Mouse (Mus musculus) kidney, adult 9 months (tissue): ENCODE measurements around the gene Cdkn2aip.

Experiments
- DNase-seq: peaks from one replicate; pipeline ENCODE4 v3.0.0; 2022

Cdkn2aip gene

GRCm38 (mm10) chr8:47693119-47693518 lies 20.6 kb downstream of the Cdkn2aip start:
- peak; percentile 87 for DNase-seq

- no peak for DNase-seq
These were observed 21.9 kb downstream of the Cdkn2aip start for GRCm38 (mm10) chr8:47691831-47692230.

DNA sequence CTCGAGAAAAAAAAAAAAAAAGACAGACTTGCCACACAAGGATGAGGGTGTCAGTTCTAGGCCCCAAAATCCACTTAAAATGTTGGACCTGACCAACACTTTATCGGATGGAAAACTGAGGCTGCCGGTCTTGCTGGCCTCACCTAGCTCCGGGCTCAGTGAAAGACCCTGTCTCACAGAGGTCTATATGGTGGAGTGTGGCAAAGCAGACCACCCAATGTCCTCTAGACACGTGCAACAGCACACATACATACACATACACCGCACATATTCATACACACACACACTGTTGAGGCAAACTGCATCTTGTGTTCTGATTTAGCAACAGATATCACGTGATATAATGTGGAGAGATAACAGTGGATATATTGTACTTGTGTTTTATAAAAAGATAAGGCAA lies 22.4 kb downstream of the Cdkn2aip start:
- no peak for DNase-seq

- peak; percentile 22 for DNase-seq
These were observed 23.1 kb downstream of the Cdkn2aip start for GRCm38 (mm10) chr8:47690674-47691078.

GRCm38 (mm10) chr8:47689704-47690326 lies 23.9 kb downstream of the Cdkn2aip start:
- DNase-seq: peak; percentile 20

- no peak for DNase-seq
These were observed 29.3 kb downstream of the Cdkn2aip start for GRCm38 (mm10) chr8:47684441-47684840.

DNA sequence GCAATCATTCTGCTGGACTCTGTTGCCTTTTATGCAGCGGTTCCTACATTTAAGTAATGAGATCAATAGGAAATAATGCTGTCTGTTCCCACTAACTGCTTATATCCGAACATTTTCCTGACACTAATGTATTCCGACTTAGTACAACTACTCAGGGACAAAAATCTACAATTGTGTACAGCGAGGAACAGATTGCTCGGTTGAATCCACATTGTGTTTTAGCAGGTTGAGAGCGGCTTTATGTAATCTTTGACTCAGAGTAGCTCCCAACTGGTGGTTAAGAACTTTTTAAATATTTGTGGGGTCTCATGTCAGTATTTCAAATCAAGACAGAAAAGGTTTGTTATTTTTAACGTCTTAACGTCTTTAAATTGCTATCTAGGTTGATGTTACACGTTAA lies 29.7 kb downstream of the Cdkn2aip start:
- DNase-seq: no peak

DNA sequence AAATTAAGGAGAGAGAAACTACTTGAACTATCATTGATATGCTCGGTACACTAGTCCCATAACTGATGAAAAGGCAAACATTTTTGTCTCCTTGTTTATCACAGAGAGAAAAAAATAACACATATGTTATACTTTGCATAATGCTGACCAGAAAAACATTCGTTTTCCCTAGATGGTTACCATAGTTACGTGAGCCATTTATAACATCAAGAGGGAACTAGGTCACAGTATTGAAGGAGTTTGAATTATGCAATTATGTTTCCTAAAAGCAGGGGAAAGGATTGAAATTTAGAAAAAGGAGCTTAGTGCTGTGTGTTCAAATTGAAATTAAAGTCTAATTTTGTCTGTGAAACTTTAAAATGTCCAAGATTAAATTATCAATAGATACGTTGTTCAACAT lies 33.4 kb downstream of the Cdkn2aip start:
- no peak for DNase-seq

DNA sequence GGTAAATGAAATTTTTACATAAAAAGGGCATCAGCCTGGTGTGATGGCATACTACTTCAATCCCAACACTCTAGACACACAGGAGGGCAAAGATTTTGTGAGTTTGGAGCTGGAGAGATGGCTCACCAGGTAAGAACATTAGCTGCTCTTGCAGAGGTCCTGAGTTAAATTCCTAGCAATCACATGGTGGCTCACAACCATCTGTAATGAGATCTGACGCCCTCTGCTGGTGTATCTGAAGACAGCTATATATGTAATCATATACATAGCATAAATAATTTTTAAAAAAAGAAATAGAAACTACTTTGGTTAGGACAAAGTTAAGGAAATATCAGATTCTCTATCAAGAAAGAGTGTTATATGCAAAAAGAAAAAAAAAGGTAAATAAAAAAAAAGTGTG lies 34.1 kb downstream of the Cdkn2aip start:
- DNase-seq: no peak

DNA sequence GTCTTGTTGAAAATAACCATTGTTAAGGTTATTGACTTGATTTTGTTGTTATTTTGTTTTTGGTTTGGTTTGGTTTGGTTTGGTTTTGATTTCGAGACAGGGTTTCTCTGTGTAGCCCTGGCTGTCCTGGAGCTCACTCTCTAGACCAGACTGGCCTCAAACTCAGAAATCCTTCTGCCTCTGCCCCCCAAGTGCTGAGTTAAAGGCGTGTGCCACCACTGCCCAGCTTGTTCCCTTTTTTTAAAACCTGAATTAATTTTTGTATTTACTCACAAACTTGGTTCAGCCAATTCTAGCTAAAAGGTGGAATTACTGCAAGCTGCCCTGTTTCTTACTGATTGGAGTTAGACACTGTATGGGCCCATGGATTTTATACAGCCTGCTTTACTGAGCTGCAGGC lies 37.1 kb downstream of the Cdkn2aip start:
- DNase-seq: no peak

GRCm38 (mm10) chr8:47676224-47676623 lies 37.5 kb downstream of the Cdkn2aip start:
- DNase-seq: no peak

DNA sequence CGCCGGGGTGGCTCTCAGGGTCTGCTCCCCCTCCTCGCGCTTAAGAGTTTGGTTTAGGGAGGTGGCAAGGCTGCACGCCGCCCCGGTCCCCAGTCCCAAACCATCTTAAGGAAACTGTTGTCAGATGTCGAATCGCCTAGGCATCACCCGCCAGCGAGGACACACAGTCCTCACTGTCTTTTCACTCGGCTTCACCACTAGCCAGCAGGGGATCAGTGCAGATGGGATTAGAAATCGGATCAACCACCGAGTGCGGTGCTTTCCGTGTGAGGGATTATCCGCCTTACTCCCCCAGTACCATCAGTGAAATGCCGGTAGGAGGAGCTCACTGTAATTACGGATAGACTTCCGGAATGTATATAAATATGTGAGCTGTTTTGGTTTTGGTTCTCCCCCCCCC lies 37.9 kb downstream of the Cdkn2aip start:
- no peak for DNase-seq

- peak; percentile 100 for DNase-seq
These were observed 38.7 kb downstream of the Cdkn2aip start, which contains the start of gene Ing2 for GRCm38 (mm10) chr8:47674777-47675710. Gene Ing2 (minus strand): TSS chr8:47675556.

DNA sequence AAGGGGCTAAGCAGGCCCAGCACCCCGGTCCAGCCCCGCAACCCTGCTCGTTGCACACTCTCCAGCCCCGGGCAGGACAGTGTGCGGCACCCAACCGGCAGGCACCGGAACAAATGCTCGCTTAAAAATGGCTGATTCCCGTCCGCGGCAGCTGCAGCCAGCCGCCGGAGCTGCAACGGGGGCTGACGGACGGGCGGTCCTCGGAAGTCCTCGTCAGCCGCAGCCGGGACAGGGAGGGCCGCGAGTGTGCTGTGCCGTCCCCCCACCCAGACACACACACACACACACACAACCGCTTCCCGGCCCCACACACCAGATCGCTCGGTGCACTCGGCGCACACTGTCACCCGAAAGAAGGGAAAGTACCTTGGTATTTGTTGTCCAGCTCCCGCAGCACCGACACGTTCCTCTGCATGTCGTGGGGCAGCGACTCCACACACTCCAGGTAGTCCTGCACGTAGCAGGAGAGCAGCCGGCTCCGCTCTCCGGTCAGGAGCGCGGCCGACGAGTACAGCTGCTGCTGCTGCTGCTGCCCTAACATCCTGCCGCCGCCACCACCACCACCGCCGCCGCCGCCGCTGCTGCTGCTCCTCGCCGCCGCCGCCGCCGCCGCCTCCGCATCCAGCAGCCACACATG lies 39.5 kb downstream of the Cdkn2aip start:
- no peak for DNase-seq

DNA sequence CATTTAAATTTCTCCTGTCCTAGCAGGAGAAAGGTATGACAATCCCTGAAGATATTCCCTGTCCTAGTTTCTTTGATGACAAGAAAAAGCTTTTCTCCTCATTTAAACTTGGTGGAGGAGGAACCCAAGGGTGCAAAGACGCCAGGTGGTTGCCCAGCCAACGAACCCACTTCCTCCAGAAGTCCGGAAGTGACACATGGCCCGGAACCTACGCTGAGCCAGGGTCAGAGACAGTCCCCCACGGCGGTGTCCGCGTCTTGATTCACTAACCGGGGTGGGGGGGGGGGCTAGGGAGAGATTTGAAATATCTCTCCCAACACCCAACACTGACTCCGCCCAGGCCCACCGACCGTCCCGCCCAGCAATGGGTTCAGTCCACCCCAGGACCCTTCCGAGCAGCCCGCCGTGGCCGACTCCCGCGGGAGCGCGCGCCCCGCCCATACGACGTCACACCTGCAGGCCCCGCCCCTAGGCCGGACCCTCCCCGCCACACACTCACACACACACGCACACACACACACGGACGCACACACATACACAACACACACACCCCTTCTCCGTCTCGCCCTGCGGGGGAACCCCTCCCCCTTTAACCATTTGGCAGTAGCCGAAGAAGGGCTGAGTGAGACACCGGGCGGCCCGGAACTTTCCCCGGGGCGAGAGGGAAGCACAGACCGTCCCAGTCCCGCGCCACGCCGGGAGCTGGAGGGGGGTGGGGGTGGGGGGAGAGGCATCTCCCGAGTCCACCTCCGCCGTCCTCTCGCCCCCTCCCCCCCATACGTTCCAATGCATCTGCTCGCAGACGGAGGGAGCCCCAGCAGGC lies 40.2 kb downstream of the Cdkn2aip start:
- peak; percentile 91 for DNase-seq

DNA sequence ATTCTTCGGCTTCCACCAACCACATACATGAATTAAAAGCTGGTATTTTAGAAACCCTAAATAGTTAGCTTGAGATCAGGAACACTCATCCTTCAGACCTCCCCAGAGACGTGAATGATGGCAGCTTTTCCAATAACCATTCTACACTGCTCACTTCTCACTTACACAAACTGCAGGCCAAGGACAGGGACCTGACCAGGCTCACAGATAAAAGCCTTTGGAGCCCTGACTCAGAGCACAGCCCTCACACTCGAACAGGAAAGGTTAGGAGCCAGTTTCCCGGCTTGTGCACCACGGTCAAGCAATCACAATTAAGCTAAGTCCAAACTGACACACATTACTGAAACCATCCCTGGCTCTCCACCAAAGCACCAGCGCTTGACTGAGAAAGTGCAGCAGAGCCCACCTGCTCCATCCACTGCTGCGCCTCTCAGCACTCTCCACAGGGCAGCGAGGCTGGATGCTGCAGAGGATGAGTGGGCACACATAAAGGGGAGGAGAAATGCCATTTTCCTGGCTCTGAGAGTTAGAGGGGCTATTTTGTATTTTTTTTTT lies 49.4 kb downstream of the Cdkn2aip start:
- no peak for DNase-seq

DNA sequence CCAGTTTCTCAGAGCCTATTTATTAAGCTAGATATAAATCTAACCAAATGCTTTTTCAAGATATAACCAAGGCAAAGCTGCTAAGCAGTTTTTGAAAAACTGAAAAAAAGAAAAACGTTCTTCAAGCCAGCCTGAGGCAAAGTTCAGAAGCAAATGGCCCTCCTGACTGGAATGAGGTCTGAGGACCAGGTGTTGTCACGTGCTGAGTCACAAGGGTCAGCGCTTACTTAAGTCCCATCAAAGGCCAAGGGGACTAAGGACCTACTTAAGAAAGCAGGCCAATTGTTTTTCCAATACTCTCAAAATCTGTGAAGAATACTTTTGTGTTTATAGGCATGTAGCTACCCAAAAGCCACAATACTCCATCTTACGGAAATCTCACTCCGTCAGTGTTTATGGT lies 50.5 kb downstream of the Cdkn2aip start:
- peak; percentile 71 for DNase-seq

- DNase-seq: no peak
These were observed 51.0 kb downstream of the Cdkn2aip start for GRCm38 (mm10) chr8:47662716-47663115.

DNA sequence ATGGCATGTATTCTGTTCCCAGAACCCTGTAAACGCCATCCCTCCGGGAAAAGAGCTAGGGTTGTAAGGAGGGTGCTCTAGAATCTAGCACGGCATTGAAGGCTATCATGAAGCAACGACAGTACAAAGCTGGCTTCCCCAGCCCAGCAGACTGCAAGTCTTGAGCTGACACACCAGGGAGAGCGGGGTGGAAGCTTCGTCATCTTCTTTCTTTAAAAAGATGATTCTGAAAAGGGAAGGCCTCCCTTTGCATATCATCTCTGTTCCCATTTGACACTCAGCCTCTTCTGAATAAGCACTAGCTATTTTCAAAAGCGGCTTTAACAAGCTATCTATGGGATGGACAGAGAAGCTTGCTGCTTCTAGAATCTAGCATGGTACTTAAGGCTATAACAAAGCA lies 53.3 kb downstream of the Cdkn2aip start:
- DNase-seq: no peak

DNA sequence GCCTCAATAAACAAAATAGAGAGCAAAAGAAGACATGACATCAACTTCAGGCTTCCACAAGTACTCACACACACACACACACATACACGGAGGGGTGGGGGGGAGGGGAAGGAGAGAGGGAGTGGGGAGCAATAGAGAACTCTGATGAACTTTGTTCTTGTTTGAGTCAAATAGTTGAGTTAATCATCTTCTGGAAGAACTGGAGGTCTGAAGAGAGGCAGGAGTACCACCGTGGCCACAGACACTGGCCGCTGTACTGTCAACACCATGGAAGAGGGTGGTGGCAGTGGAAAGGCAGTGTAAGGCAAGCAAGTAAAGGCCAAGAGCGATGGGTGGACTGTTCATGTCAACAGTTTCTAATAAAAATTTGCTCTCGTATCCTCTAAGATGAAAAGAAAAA lies 54.3 kb downstream of the Cdkn2aip start:
- DNase-seq: no peak
